Mouse (Mus musculus): ENCODE results near the gene Baz2b.

The Baz2b gene

DNA sequence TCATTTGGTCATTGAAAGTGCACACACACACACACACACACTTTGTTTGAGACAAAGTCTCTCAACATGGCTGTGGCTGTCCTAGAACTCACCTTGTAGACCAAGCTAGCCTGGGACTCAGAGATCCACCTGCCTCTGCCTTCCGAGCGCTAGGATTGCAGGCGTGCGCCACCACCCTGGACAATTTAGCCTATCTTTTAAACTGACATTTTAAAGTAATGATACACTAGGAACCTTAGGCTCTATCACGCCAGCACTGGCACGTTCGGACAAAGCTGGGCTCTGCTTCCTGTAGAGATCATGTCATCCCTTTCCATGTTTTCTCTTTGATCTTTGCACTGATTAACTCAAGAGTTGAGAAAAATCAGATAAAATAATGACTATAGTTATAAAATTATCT lies 81.0 kb downstream of the Baz2b start:
- DNase-seq, result no peak

DNA sequence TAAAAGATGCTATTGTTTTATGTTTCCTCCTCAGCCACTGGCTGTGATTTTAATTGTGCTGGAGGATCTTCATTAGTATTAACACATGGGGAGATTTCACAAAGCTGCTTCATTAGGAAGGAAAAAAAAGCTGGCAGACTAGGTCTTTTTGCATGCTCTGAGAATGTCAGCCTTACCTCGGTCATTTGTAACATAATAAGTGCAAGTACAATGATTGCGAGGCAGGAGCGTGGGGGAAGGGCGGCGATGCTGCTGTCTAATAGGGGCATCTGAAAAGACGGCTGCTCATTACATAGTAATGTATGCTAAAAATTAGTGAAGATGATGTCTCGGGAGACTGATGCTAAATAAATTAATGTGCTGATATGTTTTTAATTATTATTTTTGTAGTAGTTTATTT lies 82.8 kb downstream of the Baz2b start:
- DNase-seq, result no peak

DNA sequence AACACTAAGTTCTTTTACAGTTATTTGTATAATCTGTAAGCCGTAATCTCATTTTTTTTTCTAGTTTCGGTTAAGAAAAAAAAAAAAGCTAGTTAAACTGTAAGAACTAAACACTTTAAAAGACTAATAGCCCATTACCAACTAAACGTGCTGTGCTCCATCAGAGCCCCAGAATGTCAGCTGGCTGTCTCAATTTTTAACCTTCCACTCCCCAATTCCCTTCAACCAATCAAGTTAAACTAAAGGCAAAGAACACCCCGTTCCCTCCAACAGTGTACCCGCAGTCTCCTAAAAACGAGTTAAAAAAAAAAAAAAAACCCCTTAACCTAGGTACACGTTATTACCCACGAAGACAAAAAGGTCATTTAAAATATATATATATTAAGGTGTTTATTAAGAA lies 83.3 kb downstream of the Baz2b start:
- no peak for DNase-seq

DNA sequence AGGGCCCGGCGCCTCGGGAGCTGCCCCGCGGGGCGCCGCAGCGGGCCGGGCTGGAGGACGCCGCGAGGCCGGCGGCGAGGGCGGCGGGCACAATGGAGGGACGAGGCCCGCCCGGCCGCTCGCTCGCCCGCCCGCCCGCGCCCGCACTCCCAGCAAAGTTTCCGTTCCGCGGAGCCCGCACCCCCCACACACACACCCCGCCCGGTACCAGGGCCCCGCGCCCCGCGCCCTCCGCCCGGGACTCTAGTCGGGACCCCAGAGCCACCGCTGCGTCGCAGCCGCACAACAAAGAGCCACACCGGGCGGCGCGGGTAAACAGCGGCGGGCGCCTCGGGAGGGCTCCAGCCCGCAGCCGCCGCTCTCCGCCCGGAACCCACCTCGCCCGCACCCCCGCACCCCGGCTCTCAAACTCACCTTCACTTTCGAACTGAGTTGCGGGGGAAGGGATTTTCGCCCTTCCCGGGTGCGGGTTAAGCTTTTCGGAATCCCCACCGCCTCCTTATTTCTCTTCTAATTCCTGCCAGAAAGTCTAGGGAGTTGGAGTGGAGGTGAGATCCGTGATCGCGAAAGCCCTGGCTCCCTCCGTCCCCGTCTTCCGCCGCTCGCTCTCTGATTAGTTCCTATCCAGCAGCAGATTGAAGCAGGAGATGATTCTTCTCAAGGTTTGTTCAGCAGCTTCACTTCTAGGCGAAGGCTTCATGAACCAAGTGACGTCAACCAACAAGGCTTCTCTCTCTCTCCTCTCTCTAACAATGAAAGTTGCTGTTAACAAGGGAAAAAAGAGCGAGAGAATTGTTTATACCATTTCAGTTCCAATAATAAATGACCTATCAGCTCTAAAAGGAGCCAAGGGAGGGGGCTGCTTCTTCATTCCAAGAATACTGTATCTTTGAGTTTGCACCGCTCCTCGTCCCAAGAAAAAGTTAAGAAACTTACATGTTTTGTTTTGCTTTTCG lies 84.3 kb downstream of the Baz2b start:
- DNase-seq, result peak; percentile 48 to 57

GRCm38 (mm10) chr2:60124648-60125048 lies 85.0 kb downstream of the Baz2b start:
- peak; percentile 26 to 35 for DNase-seq

DNA sequence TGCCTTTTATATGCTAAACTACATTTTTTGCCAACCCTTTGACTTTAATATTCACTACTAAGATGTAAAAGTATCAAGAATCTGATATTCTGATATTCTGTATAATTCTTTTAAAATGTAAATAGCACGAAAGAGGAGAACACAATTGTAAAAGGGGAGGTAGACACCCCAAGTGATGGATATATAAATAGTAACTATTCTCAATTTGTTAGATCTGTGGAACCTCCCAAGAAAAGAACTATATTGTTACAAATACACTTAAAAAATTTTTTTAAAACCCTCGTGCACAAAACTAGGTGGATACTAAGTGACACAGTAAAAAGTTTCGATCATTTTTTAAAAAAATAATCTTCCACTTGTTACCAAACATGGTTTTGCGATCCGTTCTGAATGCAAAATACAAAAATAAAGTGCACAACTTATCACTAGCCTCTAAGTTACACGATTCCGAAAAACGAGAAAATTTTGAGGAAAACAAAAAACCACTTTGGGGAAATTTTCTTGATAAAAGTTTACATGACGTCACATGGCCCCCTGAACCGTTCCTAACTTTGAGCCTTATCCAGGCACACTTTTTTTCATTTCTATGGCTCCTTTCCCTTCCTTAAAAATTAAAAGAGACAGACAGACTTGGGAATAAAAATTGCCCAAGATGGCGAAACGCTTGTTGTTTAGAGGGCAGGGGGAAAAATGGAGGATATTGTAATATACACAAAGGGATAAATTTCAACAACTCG lies 85.6 kb downstream of the Baz2b start:
- DNase-seq, result no peak

- no peak for DNase-seq
Measured at GRCm38 (mm10) chr2:60123061-60123874, 86.4 kb downstream of the Baz2b start.

DNA sequence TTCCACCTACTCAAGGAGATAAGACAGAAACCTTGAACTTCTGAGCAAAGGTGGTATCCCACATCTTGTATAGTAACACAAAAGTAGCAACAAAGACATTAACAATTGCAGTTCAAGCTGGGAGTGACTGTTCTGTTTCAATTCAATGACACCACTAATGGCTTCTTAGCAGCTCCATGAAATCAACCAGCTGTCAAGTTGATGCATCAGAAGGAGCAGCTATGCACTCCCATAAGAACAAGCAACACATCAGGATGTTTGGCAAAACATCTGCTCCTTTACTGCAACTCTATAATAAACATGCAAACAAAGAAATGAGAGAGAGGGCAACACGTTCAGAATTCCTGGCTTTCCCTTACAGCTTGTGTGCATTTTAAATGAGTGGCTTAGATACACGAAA lies 87.5 kb downstream of the Baz2b start:
- no peak for DNase-seq

- DNase-seq, result no peak
Measured at GRCm38 (mm10) chr2:60120681-60121080, 89.0 kb downstream of the Baz2b start.

DNA sequence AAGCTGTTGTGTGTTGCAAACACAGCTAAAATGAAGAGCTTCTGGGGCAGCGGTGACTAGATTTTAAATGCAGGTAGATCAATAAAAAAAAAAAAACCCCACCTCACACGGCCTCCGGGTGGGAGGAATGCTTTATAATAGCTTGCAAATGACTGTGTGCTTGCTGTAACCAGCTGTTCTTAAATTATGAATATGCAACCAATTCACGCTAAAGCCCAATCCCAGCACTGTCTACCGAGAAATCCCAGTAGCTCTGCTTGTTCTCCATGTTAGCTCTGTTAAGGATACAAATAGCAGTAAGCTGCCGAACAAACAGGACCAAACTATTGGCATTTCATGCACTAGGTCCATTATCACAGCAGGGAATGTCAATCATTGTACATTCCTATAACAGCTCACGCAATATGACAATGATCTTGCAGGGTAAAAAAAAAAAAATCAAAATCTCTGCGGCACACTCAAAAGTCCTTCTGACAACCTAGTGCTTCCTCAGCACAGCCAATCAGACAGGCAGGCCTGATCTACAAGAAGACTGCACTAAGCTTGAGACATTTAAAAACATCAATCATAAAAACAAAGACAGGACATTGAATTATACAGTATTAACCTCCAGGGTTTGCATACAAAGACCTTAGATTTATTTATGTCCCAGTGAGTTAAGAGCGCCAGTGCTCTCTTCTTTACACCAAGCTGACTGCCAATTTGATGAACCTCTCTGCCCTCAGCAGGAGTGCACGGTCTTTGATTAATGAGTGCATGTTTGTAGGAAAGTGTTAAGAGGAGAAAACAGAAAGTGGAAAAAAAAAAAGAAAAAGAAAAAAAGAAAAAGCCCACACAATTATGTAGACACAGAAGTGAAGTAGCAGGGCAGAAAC lies 90.7 kb downstream of the Baz2b start:
- no peak for DNase-seq

- DNase-seq, result no peak
Measured at GRCm38 (mm10) chr2:60117867-60118266, 91.8 kb downstream of the Baz2b start.

GRCm38 (mm10) chr2:60115891-60116554 lies 93.6 kb downstream of the Baz2b start:
- DNase-seq, result no peak

DNA sequence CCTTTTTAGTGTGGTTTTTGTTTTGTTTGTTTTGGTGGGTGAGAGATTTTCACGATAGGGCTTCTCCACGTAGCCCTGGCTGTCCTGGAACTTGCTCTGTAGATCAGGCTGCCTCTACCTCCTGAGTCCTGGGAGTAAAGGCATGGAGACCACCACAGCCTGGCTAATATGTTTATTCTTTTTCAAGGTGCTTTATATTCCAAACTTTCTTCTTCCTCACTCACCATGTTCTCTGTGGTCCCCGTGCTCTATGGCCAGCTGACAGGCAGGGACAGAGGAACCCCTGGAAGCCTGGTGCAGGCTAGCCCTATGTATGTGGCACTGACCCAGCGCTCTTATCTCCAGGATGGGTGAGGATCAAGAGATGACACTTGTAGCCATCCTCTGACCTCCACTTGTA lies 94.7 kb downstream of the Baz2b start:
- DNase-seq, result no peak

- DNase-seq, result no peak
Measured at GRCm38 (mm10) chr2:60113661-60114560, 95.7 kb downstream of the Baz2b start.

DNA sequence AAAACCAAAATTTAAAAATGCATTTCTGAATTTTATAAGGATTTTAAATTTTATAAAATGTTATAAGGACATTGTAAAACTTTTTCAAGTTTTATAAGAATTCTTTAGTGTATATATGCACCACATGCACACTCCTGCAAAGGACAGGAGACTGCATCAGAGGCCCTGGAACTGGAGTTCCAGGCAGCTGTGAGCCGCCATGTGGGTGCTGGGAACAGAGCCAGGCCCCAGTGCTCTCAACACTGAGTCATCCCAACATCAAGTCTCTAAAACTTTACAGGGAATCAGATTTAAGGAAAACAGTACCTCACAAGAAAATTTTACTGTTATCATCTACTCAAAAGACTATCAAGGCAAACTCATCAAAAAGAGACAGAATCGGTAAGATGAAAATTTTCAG lies 97.5 kb downstream of the Baz2b start:
- no peak for DNase-seq

- no peak for DNase-seq
Measured at GRCm38 (mm10) chr2:60109001-60109400, 100.6 kb downstream of the Baz2b start.

- no peak for DNase-seq
Measured at GRCm38 (mm10) chr2:60096625-60097024, 113.0 kb downstream of the Baz2b start.

DNA sequence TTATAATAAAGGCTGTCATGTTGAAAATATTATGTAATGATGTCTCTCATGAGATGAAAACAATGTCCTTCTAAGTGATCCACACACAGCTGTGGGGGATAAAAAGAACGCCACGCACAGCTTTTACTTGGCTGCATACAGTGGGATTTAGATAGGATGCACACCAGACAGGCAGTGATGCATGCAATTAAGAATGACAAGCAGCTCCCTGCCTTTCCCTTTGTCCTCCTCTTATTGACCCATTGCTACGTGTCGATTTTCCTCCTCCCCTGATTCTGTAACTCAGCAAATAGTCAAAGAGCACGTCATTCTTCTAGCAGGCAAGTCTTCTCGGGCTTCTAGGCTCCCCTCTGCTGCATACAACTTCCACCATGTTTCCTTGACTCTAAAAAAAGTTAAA lies 119.4 kb downstream of the Baz2b start:
- DNase-seq, result no peak

DNA sequence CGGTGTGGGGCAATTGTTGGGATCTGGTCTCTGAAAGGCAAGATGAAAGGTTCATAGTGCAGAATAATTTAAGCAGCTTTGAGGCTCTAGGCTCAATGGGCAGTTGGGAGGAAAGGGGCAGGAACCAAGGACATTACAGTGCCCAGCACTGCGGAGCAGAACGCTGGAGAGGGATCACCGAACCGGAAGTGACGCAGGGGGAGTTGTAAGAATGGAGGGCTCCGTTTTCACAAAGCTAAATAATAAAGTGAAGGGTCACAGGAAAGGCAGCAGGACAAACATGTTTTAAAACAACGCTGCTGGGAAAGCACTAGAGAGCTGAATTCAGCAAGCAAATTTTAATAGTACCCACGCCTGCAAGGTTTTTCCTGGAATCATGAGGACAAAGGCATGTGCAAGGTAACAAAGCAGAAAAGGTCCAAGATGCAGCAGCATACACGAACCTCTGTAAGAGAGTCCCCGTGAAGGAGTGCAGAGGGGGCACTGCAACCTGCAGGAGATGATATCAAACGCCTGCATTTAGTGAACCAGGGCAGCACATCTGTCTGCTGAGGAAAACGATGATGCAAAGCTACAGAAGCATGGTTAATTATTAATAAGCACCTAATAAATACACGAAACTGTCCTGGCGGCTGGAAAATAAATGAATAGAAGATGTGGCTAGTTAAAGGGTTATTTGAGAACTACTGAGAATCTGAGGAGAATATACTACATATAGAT lies 120.0 kb downstream of the Baz2b start:
- DNase-seq, result no peak

Measured in thymus, adult 18-20 months (tissue).